Mouse (Mus musculus): ENCODE measurements around the gene Anapc11.

DNA sequence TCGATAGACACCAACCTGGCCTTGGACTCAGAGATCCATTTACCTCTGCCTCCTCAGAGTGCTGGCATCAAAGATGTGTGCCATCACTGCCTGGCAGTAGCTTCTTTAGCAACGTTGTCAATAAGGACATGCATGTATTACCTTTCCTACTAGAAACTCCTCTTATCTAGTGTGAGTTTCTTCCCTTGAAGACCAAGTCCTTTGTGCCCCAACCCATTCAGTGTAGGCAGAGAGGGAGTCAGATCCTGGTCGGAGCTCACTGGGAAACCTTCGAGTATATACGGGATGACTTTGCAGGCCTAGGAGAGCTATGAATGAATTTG, 24.0 kb upstream of the Anapc11 start:
- TF ChIP-seq CTCF (conservative IDR thresholded peaks at IDR 0.05; ENCODE audit: insufficient read depth, insufficient read length, low read depth, low read length) = no peak
- TF ChIP-seq POLR2A (IDR thresholded peaks at IDR 0.05; ENCODE audit: low read depth, low read length) = no peak
